15 mouse cellular contexts compared by ENCODE assay signal in the genomic region with DNA sequence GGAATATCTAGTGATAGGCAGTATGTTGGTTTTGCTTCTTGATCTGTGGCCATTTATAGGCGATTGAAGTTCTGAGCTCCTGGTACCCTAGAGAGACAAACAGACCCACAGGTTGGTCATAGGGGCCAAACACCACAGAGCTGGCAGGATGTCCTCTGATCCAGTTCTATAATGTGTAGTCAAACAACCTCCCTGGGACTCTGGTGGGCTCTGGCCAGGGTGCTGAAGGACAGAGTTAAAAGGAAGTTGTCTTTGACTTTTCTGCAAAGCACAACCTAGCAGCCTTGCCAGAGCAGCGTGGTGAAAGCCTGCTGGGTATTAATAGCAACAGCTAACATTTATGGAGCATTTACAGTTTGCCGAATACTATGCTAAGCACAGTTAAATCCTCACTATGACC.
A peak's percentile ranks its signal among the peaks of the same experiment; 100 is the strongest.
DNase-seq lines count a peak whose midpoint lies in the region.
"Had no signal": no experiment of that assay in that cellular context is flagged by ENCODE, and none has a peak within 500 bp of the region (broad histone marks: within the 10 kb centered on the region; RNA-seq: fewer than 3 reads in every experiment).

No protein-coding gene starts in this region.

- DNase-seq in embryo, embryonic 11 days, result peak; percentile 47
- DNase-seq in embryo, embryonic 9.5 days (ENCODE audit: extremely low spot score), result no peak
- DNase-seq in kidney, postnatal 10 days, result peak; percentile 39
- no peak for DNase-seq in kidney, adult 11 months
- peak; percentile 33 for DNase-seq in 416B (ENCODE audit: low read depth)
- peak; percentile 10 for DNase-seq in c-Kit-positive CD71-negative TER-119-negative erythroid progenitor cells, embryonic 14.5 days (ENCODE audit: low read depth)
- no peak for DNase-seq in spleen, adult 18-20 months
- DNase-seq: adrenal gland, postnatal 14 days; cerebellum, adult 11-12 months; cerebellum, postnatal 36 days; forebrain, postnatal 0 days; kidney, adult 18-20 months; layer of hippocampus, adult 9-11 months; lung, postnatal 10 days; thymus, adult 18-20 months had no signal

Comparison
In these comparisons a context has a peak if more than half of its experiments do, and no peak if none do; other contexts are left out.
1. DNase-seq: peak in embryo, embryonic 11 days (single experiment), kidney, postnatal 10 days (single experiment), 416B (single experiment) and c-Kit-positive CD71-negative TER-119-negative erythroid progenitor cells, embryonic 14.5 days (single experiment); none in embryo, embryonic 9.5 days (single experiment), kidney, adult 11 months (single experiment) and spleen, adult 18-20 months (0 of 2).